7 mouse cellular contexts compared by ENCODE assay signal in genomic region chr2:11171754-11172501, GRCm38 (mm10). TPM values are rescaled to one million over a fixed set of nuclear protein-coding genes. Genes with fewer than 3 reads are reported as not detected.
DNase-seq lines count a peak whose midpoint lies in the region; ATAC-seq lines count a peak whose summit lies in the region.

Prkcq (plus strand) TSS chr2:11172108.

- 0 out of 2 replicates have a peak, but pooled peaks cover 8% of the 10 kb centered on the region for H3K4me1 ChIP-seq in limb, embryonic 12.5 days (replicated peaks)
- H3K4me1 ChIP-seq in midbrain, embryonic 14.5 days (ENCODE audit: control insufficient read depth, insufficient read depth, low read length), result 0 out of 2 replicates have a peak, but pooled peaks cover 8% of the 10 kb centered on the region

- no peaks in the 10 kb centered on the region for H3K36me3 ChIP-seq in limb, embryonic 12.5 days
- no peaks in the 10 kb centered on the region for H3K36me3 ChIP-seq in midbrain, embryonic 14.5 days (ENCODE audit: control insufficient read depth, insufficient read depth, low read length)

- peak within 1 kb of the TSS; percentile 63 for H3K9ac ChIP-seq in limb, embryonic 12.5 days (replicated peaks)
- H3K9ac ChIP-seq in midbrain, embryonic 14.5 days (replicated peaks; ENCODE audit: low read length), result peak within 1 kb of the TSS; percentile 60

- H3K9me3 ChIP-seq in limb, embryonic 12.5 days, result no peaks in the 10 kb centered on the region
- no peaks in the 10 kb centered on the region for H3K9me3 ChIP-seq in midbrain, embryonic 14.5 days (ENCODE audit: control insufficient read depth, low read length)

- H3K4me3 ChIP-seq in limb, embryonic 12.5 days (replicated peaks), result peak within 1 kb of the TSS; percentile 58
- peak within 1 kb of the TSS; percentile 52 for H3K4me3 ChIP-seq in midbrain, embryonic 14.5 days (replicated peaks; ENCODE audit: low read depth, low read length)

- H3K4me2 ChIP-seq in limb, embryonic 12.5 days, result peak within 1 kb of the TSS; percentile 78
- H3K4me2 ChIP-seq in midbrain, embryonic 14.5 days (ENCODE audit: low read length), result peak within 1 kb of the TSS; percentile 90

- peak; percentile 67 for ATAC-seq in limb, embryonic 12.5 days (ENCODE audit: insufficient number of reproducible peaks, insufficient read depth, low FRiP score, low TSS enrichment, low read depth)
- peak; percentile 83 for ATAC-seq in midbrain, embryonic 14.5 days (ENCODE audit: low FRiP score, low TSS enrichment)

- 3% methylated on average over 50 of the region's 51 CpGs for WGBS in limb, embryonic 12.5 days
- 1% methylated on average over 51 of the region's 51 CpGs for WGBS in midbrain, embryonic 14.5 days

- peak; percentile 61 to 66 for DNase-seq in adrenal gland, postnatal 36 days
- DNase-seq in embryo, embryonic 9.5 days (ENCODE audit: extremely low spot score), result peak; percentile 77
- DNase-seq in heart, adult 18-20 months, result peak; percentile 61 to 74
- peak; percentile 74 for DNase-seq in kidney, adult 11 months
- peak; percentile 75 for DNase-seq in midbrain, embryonic 14.5 days
- DNase-seq in spleen, postnatal 10 days (ENCODE audit: low spot score in 2 of 2), result peak; percentile 34 to 47

- no peak within 1 kb of the TSS for H3K27ac ChIP-seq in limb, embryonic 12.5 days
- no peak within 1 kb of the TSS for H3K27ac ChIP-seq in midbrain, embryonic 14.5 days (replicated peaks; ENCODE audit: low read depth, low read length)

- peaks cover 27% of the 10 kb centered on the region for H3K27me3 ChIP-seq in limb, embryonic 12.5 days
- H3K27me3 ChIP-seq in midbrain, embryonic 14.5 days (ENCODE audit: control insufficient read depth, insufficient read depth, low read length), result peaks cover 12% of the 10 kb centered on the region

RNA-seq across cellular contexts. Expression of gene Prkcq, which starts in this region (rescaled TPM):
- total RNA-seq in adrenal gland, postnatal 36 days (2021), result 1 to 10 TPM; 1.5 to 1.9 TPM
- 1 to 10 TPM; 3.7 to 5.6 TPM for total RNA-seq in heart, adult 18-20 months (2021)
- polyA plus RNA-seq in limb, embryonic 12.5 days (2016; fragmentation: Nextera tagmentation; extraction: Ambion mirVana), result 1.7 and 2.3 TPM in 2 replicates
- polyA plus RNA-seq in midbrain, embryonic 14.5 days (2014; fragmentation: Nextera tagmentation; extraction: Ambion mirVana), result 3.6 and 5.4 TPM in 2 replicates
